Mouse (Mus musculus) left cerebral cortex, adult 11 months (tissue): ENCODE data around the gene Krtap5-5.
"Not testable (repeated sequence)": the region's sequence is repeated elsewhere in the genome, so short reads cannot be mapped to it uniquely, and the experiment has no call there.

Experiments
- DNase-seq: peaks from one replicate; pipeline ENCODE4 v3.0.0; 2022; ENCODE audit warnings: low spot score

The Krtap5-5 gene

GRCm38 (mm10) chr7:142229871-142230270 is at the start of gene Krtap5-5:
Gene Krtap5-5 (minus strand): TSS chr7:142229971.
- not testable (repeated sequence) for DNase-seq

GRCm38 (mm10) chr7:142279291-142279690 is 49.5 kb upstream of the Krtap5-5 start:
- DNase-seq = not testable (repeated sequence)

- DNase-seq = not testable (repeated sequence)
These were observed 48.4 kb upstream of the Krtap5-5 start for GRCm38 (mm10) chr7:142278183-142278582.

GRCm38 (mm10) chr7:142274263-142274662 is 44.5 kb upstream of the Krtap5-5 start, which contains the start of gene Gm4559:
Gene Gm4559 (minus strand): TSS chr7:142274363.
- not testable (repeated sequence) for DNase-seq

- not testable (repeated sequence) for DNase-seq
These were observed 28.5 kb upstream of the Krtap5-5 start, which contains the start of gene Gm2431 for GRCm38 (mm10) chr7:142258254-142258653. Gene Gm2431 (minus strand): TSS chr7:142258354.

GRCm38 (mm10) chr7:142255517-142255916 is 25.7 kb upstream of the Krtap5-5 start:
- peak; percentile 7 for DNase-seq

- DNase-seq = peak; percentile 2
These were observed 20.1 kb upstream of the Krtap5-5 start for GRCm38 (mm10) chr7:142249824-142250223.

GRCm38 (mm10) chr7:142240978-142241377 is 11.2 kb upstream of the Krtap5-5 start, which contains the start of gene Gm40460:
Gene Gm40460 (minus strand): TSS chr7:142241078.
- DNase-seq = no peak

GRCm38 (mm10) chr7:142231540-142231939 is 1.8 kb upstream of the Krtap5-5 start:
- DNase-seq = no peak

- no peak for DNase-seq
These were observed 5.3 kb downstream of the Krtap5-5 start for GRCm38 (mm10) chr7:142224518-142224917.

- not testable (repeated sequence) for DNase-seq
These were observed 17.6 kb downstream of the Krtap5-5 start for GRCm38 (mm10) chr7:142212136-142212535.

- no peak for DNase-seq
These were observed 18.2 kb downstream of the Krtap5-5 start, which contains the start of gene Gm7579 for GRCm38 (mm10) chr7:142211559-142211958. Gene Gm7579 (plus strand): TSS chr7:142211859.

GRCm38 (mm10) chr7:142206891-142207290 is 22.9 kb downstream of the Krtap5-5 start:
- DNase-seq = not testable (repeated sequence)

- DNase-seq = no peak
These were observed 24.3 kb downstream of the Krtap5-5 start for GRCm38 (mm10) chr7:142205488-142205887.

- no peak for DNase-seq
These were observed 28.7 kb downstream of the Krtap5-5 start, which contains the start of gene Krtap5-3 for GRCm38 (mm10) chr7:142201064-142201463. Gene Krtap5-3 (plus strand): TSS chr7:142201364.

- DNase-seq = no peak
These were observed 31.0 kb downstream of the Krtap5-5 start for GRCm38 (mm10) chr7:142198748-142199147.

GRCm38 (mm10) chr7:142190289-142190688 is 39.5 kb downstream of the Krtap5-5 start, which contains the start of gene Gm10153:
Gene Gm10153 (minus strand): TSS chr7:142190389.
- DNase-seq = no peak

GRCm38 (mm10) chr7:142188156-142188555 is 41.6 kb downstream of the Krtap5-5 start:
- no peak for DNase-seq

- no peak for DNase-seq
These were observed 48.8 kb downstream of the Krtap5-5 start for GRCm38 (mm10) chr7:142181021-142181420.
